Mouse (Mus musculus) kidney, adult 18-20 months (tissue): ENCODE results near the gene Cilp2.

Source experiments
- DNase-seq: peaks from one replicate; pipeline ENCODE4 v3.0.0; 2021

Gene Cilp2

GRCm38 (mm10) chr8:69887289-69888243 lies at the start of gene Cilp2:
TSS of gene Cilp2 (minus strand) at chr8:69887687.
- DNase-seq, result peak; percentile 54

GRCm38 (mm10) chr8:69936050-69936794 lies 48.7 kb upstream of the Cilp2 start:
- DNase-seq, result peak; percentile 42

DNA sequence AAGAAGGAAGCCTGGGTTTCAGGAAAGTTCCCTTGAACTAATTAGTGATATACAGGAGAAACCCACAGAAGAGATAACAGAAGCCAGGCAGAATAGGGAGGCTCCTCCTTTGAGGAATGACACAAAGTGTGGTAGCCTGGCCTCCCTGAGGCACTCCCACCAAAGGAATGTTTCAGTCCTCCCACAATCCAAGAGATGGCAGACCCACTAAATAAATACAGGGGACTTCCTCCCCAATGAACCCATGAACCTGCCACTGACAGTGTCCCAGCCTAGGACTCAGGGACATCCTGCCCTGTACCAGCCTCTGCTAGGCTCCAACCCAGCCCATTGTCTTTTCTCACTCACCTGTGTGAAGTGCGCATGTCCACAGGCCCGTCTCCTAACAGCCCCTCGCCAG lies 47.9 kb upstream of the Cilp2 start:
- no peak for DNase-seq

DNA sequence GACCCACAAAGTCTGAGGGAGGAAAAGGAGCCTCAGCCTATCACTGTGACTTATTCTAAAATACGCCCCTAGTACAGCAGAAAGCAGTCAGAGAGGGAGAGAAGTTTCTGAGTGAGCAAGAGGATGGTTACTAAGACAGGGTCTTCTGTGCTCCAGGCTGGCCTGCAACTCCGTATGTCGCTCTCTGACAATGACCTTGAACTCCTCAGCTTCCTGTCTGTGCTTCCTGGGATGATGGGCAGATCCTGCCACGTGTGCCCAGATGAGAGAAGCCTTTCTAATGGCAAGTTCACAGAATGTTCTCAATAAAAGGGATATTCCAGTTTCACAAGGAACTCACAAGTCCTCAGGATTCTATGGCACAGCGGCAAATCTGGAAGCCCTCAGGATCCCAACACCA lies 47.1 kb upstream of the Cilp2 start:
- DNase-seq, result no peak

- no peak for DNase-seq
Measured at GRCm38 (mm10) chr8:69933811-69934210, 46.3 kb upstream of the Cilp2 start.

DNA sequence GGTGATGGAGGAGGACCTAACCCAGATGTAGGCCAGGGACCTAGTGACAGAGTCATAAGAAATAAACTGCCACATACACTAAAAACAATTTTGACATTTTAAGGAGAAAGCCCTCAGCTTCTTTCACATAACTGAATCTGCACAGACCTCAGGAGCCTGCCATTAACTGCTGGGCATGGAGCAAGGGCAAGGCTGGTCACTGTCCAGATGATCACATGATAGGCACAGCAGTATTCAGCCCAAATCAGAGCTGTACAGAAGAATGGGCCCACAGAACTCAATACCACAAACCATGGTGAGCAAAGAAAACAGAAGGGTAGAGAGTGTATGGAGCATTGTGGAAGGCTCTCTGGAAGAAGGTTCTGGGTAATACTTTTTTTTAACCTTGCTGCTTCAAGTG lies 39.4 kb upstream of the Cilp2 start:
- DNase-seq, result no peak

- DNase-seq, result no peak
Measured at GRCm38 (mm10) chr8:69923986-69924385, 36.5 kb upstream of the Cilp2 start.

- DNase-seq, result peak; percentile 44
Measured at GRCm38 (mm10) chr8:69921141-69921540, 33.7 kb upstream of the Cilp2 start.

- peak; percentile 78 for DNase-seq
Measured at GRCm38 (mm10) chr8:69919876-69920662, 32.6 kb upstream of the Cilp2 start.

- peak; percentile 78 for DNase-seq
Measured at GRCm38 (mm10) chr8:69919010-69919409, 31.5 kb upstream of the Cilp2 start.

GRCm38 (mm10) chr8:69918506-69918905 lies 31.0 kb upstream of the Cilp2 start:
- no peak for DNase-seq

- DNase-seq, result no peak
Measured at GRCm38 (mm10) chr8:69915748-69916147, 28.3 kb upstream of the Cilp2 start.

DNA sequence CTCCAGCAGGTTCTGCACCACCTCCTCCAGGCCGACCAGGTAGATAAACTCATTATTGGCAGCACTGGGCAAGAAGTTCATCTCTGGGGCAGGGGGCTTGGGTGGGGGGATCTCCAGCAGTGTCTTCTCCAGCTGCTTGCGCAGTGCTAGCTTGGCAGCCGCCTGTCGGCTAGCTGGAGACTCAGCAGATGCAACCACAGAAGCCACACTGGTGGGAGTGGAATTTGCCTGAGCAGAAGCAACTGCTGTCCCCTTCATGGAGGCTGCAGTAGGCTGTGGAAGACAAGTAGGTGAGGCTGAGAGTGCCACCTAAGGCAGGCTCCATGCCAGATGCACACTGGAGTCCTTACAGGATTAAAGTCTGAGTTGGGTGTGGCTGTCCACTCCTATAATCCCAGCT lies 27.0 kb upstream of the Cilp2 start:
- DNase-seq, result no peak

DNA sequence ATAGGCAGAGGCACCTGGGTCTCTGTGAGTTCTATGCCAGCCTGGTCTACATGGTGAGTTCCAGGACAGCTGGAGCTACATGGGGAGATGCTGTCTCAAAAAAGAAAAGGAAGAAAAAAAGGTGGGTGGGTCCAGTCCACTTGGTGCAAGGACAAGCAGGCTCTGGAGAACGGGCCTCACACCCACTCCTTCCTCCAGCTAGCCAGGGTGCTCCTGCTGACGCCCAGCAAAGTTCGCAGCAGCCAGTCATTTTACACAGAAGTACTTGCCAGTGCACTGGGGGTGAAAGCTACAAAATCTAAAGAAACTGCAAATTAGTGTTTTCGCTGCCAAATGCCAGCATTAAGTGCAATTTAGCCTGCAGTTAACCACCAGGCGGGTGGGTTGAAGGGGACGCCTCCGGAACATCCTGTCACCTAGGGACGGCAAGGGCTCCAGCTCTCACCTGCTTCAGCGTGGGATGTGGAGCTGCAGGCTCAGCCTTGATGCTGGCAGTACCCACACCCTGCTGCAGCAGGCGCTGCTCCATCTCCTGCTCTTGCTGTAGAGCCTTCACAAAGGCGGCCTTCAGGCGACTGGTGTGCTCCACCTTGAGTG lies 25.1 kb upstream of the Cilp2 start:
- no peak for DNase-seq

DNA sequence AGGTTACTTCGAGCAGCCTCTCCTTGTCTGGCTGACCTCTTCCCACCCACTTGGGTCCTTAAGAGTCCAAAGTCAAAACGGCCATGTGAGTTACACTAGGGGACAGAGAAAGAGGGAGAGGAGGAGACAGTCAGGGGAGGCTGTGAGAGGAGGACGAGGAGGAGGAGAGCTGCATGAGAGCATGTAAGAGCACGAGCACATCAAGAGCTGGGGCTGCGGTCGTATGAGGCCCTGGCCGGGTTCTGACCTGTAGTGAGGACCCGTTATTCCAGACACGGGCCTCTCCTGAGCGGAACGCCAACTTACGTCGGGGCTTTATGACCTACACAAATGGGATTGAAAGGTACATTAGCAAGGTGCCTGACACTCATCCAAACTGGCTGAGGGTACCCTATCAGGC lies 24.4 kb upstream of the Cilp2 start:
- no peak for DNase-seq

DNA sequence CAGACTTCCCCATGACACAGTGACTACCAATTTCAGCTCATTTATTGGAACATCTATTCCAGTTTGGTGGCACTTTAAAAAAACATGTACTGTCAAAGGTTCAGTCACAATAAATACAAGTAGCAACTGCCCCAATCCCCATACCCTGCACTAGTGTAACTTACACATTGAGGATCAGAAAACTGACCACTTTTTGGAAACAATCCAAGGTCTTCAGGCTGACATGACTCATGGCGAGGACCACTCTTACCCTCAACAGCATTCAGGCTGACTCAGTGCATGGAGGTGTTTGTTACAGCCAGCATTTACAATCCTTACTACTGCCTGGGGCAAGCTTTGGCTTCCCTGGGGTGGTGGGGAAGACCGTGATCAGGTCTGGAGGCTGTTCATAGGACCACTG lies 19.6 kb upstream of the Cilp2 start:
- DNase-seq, result no peak

DNA sequence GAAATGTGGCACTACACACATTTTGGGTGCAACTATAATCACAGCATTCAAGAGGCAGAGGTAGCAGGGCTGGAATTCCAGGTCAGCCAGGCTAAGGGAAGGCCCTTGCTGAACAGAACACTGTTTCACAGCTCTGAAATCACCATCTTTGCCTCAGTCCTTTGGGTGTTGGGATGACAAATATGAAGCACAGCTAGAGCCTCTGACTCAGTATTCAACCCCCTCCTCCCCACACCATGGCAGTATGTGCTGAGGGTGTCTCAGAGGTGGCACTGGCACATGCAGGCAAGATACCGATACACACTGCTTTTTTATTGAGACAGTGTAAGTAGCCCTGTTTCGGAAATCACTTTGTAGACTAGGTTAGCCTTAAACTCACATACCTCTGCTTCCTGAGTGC lies 18.8 kb upstream of the Cilp2 start:
- DNase-seq, result no peak

DNA sequence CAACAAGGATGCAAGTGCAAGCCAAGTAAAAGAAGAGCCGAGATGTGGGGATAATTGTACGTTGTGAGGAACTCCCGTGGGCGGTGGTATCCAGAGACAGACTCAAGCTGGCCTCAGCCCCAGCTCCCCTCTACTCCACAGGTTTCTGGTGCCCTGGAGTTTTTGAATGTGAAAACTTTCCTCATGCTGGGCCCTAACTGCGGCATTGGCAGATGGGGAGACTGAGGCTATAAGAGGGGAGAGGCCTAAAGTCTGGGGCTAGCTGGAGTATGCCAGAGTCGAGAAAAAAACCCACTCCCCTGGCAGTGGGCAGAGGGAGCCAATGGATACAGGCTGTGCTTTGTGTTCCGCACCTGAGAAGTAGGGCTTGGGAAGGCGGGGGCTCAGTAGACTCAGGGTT lies 16.6 kb upstream of the Cilp2 start:
- DNase-seq, result no peak

GRCm38 (mm10) chr8:69903063-69903542 lies 15.6 kb upstream of the Cilp2 start:
- DNase-seq, result peak; percentile 97

- DNase-seq, result peak; percentile 59
Measured at GRCm38 (mm10) chr8:69902163-69903062, 14.9 kb upstream of the Cilp2 start, which contains the start of the genes Tssk6, Ndufa13 and Yjefn3. TSS of gene Tssk6 (plus strand) at chr8:69902184. TSS of gene Ndufa13 (minus strand) at chr8:69902558. TSS of gene Yjefn3 (minus strand) at chr8:69902712.

GRCm38 (mm10) chr8:69901484-69902162 lies 14.1 kb upstream of the Cilp2 start:
- DNase-seq, result peak; percentile 99
